Mouse (Mus musculus) liver, postnatal 0 days (tissue): ENCODE data around the gene Gm44805. TPM values are rescaled to one million over a fixed set of nuclear protein-coding genes. Genes with fewer than 3 reads are reported as not detected.
A peak's percentile ranks its signal among the peaks of the same experiment; 100 is the strongest.

Experiments used
- ATAC-seq: fragments of 200-750 bp; cut with Nextera tagmentation; 2 replicates; pipeline ENCODE4 v1.8.0; 2017; ENCODE audit warnings: mild to moderate bottlenecking, moderate library complexity
- DNase-seq: peaks from one replicate; pipeline ENCODE4 v3.0.0-alpha.2; 2016
- H3K27ac ChIP-seq: fragments of 300-500 bp; sonication (generic); 2 replicates; pipeline ENCODE4 v1.5.1; 2014; ENCODE audit warnings: antibody characterized with exemption, moderate library complexity, mild to moderate bottlenecking, low read depth
- H3K27me3 ChIP-seq: fragments of 300-500 bp; sonication (generic); 2 replicates; pipeline ENCODE4 v1.6.1; 2014; ENCODE audit warnings: low read length, control low read depth, mixed read lengths; ENCODE audit not compliant: insufficient read depth
- H3K36me3 ChIP-seq: fragments of 300-500 bp; sonication (generic); replicated peaks from 2 replicates; pipeline ENCODE4 v1.6.1; 2014; ENCODE audit warnings: mild to moderate bottlenecking, control low read depth, low read length, moderate library complexity, mixed read lengths; ENCODE audit not compliant: insufficient read depth
- H3K4me1 ChIP-seq: fragments of 300-500 bp; sonication (generic); 2 replicates; pipeline ENCODE4 v1.6.1; 2014; ENCODE audit warnings: antibody characterized with exemption, mild to moderate bottlenecking, control low read depth; ENCODE audit not compliant: insufficient read depth
- H3K4me2 ChIP-seq: fragments of 300-500 bp; sonication (generic); 2 replicates; pipeline ENCODE4 v1.6.1; 2014; ENCODE audit warnings: low read depth, mild to moderate bottlenecking, low read length, moderate library complexity, mixed read lengths
- H3K4me3 ChIP-seq: fragments of 300-500 bp; sonication (generic); 2 replicates; pipeline ENCODE4 v1.5.1; 2014; ENCODE audit warnings: low read depth, low read length
- H3K9ac ChIP-seq: fragments of 300-500 bp; sonication (generic); replicated peaks from 2 replicates; pipeline ENCODE4 v1.6.1; 2014; ENCODE audit warnings: mild to moderate bottlenecking, moderate library complexity
- H3K9me3 ChIP-seq: fragments of 300-500 bp; sonication (generic); 2 replicates; pipeline ENCODE4 v1.6.1; 2016; ENCODE audit warnings: mild to moderate bottlenecking, control low read depth, low read length, mixed read lengths
- CTCF ChIP-seq: sonication (generic); IDR thresholded peaks from 2 replicates; pipeline ENCODE4 v1.5.1; 2016; ENCODE audit warnings: antibody characterized with exemption, low read depth
- EP300 ChIP-seq: IDR thresholded peaks from 2 replicates; pipeline ENCODE4 v1.6.1; 2016; ENCODE audit warnings: antibody characterized with exemption, low read depth, mild to moderate bottlenecking
- WGBS: fragments of 180-500 bp; shearing (Covaris S2); extraction: QIAGEN DNeasy Blood & Tissue Kit; methylation state at CpG from one replicate; pipeline ENCODE4 v1.1.7; 2014; ENCODE audit not compliant: insufficient replicate concordance; 5-methylcytosine and 5-hydroxymethylcytosine counted together
- polyA plus RNA-seq: library from polyadenylated mRNA; unstranded; fragments of >200 nt; fragmentation: Nextera tagmentation; extraction: Ambion mirVana; gene quantifications from 2 replicates; pipeline ENCODE4 v1.2.1, GENCODE M21; 2015

Gene Gm44805
- polyA plus RNA-seq, 1 experiment from 2014 or later: 187 TPM

DNA sequence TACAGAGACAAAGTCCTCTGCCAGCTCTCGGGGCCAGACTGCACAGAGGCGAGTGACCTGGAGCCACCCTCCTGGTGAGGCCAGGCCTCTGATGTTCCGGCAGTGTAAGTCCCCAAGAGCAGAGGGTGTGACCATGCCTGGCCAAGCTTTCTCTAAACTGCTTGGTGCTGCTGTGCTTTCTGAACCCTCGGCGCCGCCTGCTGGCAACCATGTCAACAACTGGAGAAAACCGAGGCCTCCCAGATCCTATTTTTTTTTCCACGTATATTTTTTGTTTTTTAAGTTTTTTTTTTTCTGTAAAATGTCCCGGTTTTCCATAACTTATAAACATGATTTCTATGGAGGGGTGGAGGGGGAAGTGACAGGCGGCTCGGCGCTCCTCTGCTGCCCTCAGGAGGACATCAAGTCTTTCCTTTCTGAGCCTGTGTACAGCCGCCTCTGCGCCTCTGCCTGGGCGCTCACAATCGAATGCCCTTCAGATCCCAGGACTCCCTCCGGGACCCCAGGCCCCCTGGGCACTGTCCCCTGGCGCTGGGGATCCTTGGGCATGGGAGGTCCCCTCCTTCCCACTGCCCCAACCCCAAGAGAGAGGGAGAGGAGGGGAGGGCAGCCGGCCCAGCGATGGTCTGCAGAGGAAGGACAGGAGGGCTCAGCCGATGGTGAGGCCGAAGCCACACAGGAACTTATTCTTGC lies 20.0 kb upstream of the Gm44805 start:
- peaks cover 42% of the 10 kb centered on the region for H3K4me1 ChIP-seq
- peak overlapping the region; percentile 45 for H3K4me2 ChIP-seq

DNA sequence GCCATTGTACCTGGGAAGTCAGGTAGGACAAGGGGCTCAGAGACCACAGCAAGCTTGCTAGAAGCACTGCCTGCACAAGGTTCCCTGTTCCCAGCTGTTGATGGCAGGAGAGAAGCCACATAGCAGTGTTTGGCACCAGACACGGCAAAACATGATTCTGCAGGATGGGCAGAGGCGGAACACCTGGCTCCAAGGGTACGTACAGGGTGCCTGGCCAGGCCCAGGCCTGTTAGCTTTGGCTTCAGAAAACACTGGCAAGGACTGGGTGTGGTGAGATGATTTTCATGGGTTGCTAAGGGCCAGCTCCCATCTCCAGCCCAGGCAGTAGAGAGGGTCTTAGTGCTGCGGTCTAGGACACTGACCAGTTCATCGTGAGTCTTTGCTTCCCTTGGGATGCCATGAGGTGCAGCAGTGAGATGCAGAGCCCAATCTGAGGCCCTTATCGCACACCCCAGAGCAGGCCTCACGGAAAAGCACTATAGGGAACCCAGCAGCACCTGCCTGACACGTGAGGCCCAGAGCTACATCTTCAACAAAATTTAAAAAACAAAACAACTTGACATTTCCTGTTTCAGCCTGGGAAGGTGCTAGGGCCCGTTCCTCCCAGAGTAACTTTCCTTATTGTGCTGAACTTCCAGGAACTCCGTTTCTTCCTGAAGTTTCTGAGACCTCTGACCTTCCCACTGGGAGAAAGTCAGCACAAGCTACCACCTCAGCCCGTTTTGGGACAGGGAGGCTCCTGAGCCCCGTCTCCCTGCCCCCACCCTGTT lies 19.3 kb upstream of the Gm44805 start:
- H3K4me3 ChIP-seq: no peak overlapping the region
- peaks cover 15% of the 10 kb centered on the region for H3K36me3 ChIP-seq
- H3K27ac ChIP-seq: peak overlapping the region; percentile 98
- H3K4me1 ChIP-seq: peaks cover 49% of the 10 kb centered on the region
- H3K9ac ChIP-seq: peak overlapping the region; percentile 31
- TF ChIP-seq CTCF (no peak), EP300 (no peak)
- no peak for DNase-seq
- H3K27me3 ChIP-seq: no peaks in the 10 kb centered on the region
- no peak for ATAC-seq
- peak overlapping the region; percentile 45 for H3K4me2 ChIP-seq
- H3K9me3 ChIP-seq: no peaks in the 10 kb centered on the region
- 37% methylated on average over 12 of the region's 12 CpGs for WGBS

More for the DNA sequence above, 20.0 kb upstream of the Gm44805 start:
- no peaks in the 10 kb centered on the region for H3K27me3 ChIP-seq
- peak overlapping the region; percentile 47 for H3K9ac ChIP-seq
- H3K36me3 ChIP-seq: peaks cover 16% of the 10 kb centered on the region
- H3K9me3 ChIP-seq: no peaks in the 10 kb centered on the region
- 20% methylated on average over 22 of the region's 22 CpGs for WGBS
- TF ChIP-seq EP300: peak; percentile 79
- peak; percentile 82 for TF ChIP-seq CTCF
- H3K27ac ChIP-seq: peak overlapping the region; percentile 98
- ATAC-seq: peak; percentile 87
- peak; percentile 83 for DNase-seq
- H3K4me3 ChIP-seq: no peak overlapping the region

DNA sequence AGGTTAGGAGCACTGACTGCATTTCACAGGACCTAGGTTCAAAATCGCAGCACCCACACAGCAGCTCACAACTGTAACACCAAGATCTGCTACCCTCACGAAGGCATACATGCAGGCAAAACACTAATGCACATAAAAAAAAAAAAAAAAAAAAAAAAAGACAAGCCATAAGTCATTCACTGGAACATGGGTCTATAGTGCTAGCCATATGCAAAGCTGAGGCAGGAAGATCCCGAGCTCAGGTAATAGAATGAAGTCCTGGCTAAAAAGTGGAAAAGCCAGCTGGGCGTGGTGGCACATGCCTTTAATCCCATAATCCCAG lies 18.6 kb upstream of the Gm44805 start:
- no peaks in the 10 kb centered on the region for H3K9me3 ChIP-seq
- H3K4me1 ChIP-seq: peaks cover 56% of the 10 kb centered on the region
- peak overlapping the region; percentile 98 for H3K27ac ChIP-seq
- no peak overlapping the region for H3K4me3 ChIP-seq
- WGBS: 47% methylated on average over 4 of the region's 4 CpGs
- H3K36me3 ChIP-seq: peaks cover 15% of the 10 kb centered on the region
- peak overlapping the region; percentile 68 for H3K4me2 ChIP-seq
- ATAC-seq: no peak
- DNase-seq: no peak
- TF ChIP-seq EP300 (no peak), CTCF (no peak)
- H3K27me3 ChIP-seq: no peaks in the 10 kb centered on the region
- peak overlapping the region; percentile 83 for H3K9ac ChIP-seq

DNA sequence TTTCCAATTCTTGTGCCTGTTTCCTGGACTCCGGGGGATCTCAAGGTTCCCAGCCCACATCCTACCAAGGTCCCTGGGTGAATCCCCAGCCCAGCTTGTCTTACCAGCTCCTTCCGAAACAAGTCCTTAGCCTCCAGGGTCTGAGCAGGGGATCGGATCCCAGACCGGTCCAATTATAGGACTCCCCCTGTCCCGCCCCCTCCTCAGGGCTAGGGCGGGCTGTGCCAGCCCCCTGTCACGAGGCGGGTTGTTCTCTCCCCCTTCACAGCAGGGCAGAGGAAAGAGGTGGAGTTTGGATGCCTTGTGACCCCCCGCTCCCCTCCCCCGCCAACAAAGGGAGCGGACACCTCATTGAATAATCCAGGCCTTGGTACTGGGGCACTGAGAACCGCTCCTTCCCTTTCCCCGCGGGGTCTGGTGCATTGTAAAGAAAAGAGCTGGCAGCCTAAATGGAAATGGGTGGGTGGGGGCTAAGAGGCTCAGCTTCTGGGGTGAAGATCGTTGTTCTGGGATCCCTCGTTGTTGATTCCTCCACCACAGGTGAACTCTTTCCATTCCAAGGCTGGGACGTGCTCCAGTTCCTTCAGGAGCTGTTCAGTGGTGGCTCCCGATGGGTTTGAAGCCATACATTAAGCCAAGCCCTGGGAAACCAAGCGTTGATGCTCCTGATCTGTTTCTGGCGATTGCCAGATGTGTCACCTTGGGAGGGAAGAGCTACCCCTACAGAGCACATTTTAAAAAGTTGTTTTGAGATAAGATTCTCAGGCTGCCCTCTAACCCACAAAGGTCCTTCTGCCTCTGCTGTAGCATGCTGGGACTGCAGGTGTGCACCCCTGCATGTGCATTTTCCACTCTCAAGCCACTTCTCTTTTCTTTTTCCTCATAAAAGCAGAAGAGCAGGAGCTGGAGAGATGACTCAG lies 17.9 kb upstream of the Gm44805 start, which contains the start of gene Apoe:
Apoe (minus strand) TSS at position 282 of the 920 bp plus-strand sequence.
- peak; percentile 84 for DNase-seq
- peaks cover 62% of the 10 kb centered on the region for H3K4me1 ChIP-seq
- H3K9ac ChIP-seq: peak within 1 kb of the TSS; percentile 83
- H3K36me3 ChIP-seq: peaks cover 15% of the 10 kb centered on the region
- peak; percentile 69 for TF ChIP-seq EP300
- TF ChIP-seq CTCF: peak; percentile 16; the same call in 1 of the 2 replicates
- H3K9me3 ChIP-seq: no peaks in the 10 kb centered on the region
- no peaks in the 10 kb centered on the region for H3K27me3 ChIP-seq
- peak within 1 kb of the TSS; percentile 98 for H3K27ac ChIP-seq
- WGBS: 3% methylated on average over 19 of the region's 20 CpGs
- peak within 1 kb of the TSS; percentile 68 for H3K4me2 ChIP-seq
- ATAC-seq: peak; percentile 62
- peak within 1 kb of the TSS; percentile 49 for H3K4me3 ChIP-seq

DNA sequence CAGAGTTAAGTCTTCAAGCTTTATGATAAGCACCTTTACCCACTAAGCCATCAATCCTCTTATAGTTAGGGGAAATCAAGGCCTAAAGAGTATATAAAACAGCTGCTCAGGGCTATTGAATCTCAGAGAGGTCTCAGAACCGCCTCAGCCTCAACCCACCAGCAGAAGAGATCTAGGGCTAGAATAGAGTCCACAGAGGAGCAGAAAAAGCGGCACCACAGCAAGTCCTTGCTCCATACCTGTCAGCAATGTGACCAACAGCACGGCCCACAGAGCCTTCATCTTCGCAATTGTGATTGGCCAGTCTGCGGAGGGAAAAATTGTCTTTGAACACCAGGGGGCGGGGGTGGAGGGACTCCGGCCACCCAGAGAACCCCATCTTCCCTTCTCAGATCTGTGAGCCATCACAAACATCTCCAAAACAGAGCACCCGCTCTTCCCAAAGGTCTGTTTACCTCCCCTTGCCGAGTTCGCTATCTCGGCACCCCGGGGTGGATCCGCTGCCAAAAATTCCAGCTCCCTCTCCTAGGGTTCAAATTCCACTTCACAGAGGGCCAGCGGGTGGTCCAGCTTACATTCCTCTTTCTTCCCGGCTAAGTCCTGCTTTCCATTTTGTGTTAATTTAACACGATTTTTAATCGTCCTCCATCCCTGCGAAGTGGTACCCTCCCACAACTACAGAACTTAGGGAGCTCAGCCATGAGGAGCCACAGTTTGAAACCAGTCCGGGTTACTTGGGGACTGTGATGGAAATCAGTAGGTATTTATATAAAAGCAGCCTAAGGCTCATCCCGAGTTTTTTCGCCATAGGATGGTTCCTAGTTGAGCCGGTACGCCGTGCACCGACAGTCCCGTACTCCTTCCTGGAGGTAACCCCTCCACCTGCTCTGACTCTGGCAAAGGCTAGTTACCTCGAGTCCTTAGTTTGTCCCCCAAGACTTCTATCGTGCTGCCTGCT lies 17.0 kb upstream of the Gm44805 start:
- Histone ChIP-seq H3K9ac (peak overlapping the region; percentile 83), H3K27ac (peak overlapping the region; percentile 98), H3K4me3 (peak overlapping the region; percentile 49), H3K4me1 (peaks cover 71% of the 10 kb centered on the region), H3K9me3 (no peaks in the 10 kb centered on the region), H3K27me3 (no peaks in the 10 kb centered on the region), H3K36me3 (peaks cover 15% of the 10 kb centered on the region), H3K4me2 (peak overlapping the region; percentile 68)
- TF ChIP-seq EP300: no peak
- TF ChIP-seq CTCF: peak; percentile 56
- 3% methylated on average over 28 of the region's 28 CpGs for WGBS
- DNase-seq: peak; percentile 63
- ATAC-seq: no peak
